Mouse (Mus musculus) limb, embryonic 14.5 days (tissue): ENCODE data around the gene Zdhhc21. TPM values are rescaled to one million over a fixed set of nuclear protein-coding genes. Genes with fewer than 3 reads are reported as not detected.
A peak's percentile ranks its signal among the peaks of the same experiment; 100 is the strongest.

Source experiments
- ATAC-seq: fragments of 200-750 bp; cut with Nextera tagmentation; 2 replicates; pipeline ENCODE4 v1.8.0; 2017; ENCODE audit warnings: low read depth, moderate number of reproducible peaks, moderate TSS enrichment; ENCODE audit not compliant: low FRiP score
- DNase-seq: peaks from one replicate; pipeline ENCODE4 v3.0.0-alpha.2; 2015; ENCODE audit warnings: low spot score
- H3K27ac ChIP-seq: fragments of 300-500 bp; sonication (generic); replicated peaks from 2 replicates; pipeline ENCODE4 v1.5.1; 2014; ENCODE audit warnings: low read depth, mild to moderate bottlenecking, low read length, moderate library complexity, mixed read lengths
- H3K27me3 ChIP-seq: fragments of 300-500 bp; sonication (generic); 2 replicates; pipeline ENCODE4 v1.6.1; 2014; ENCODE audit warnings: low read length, mixed read lengths; ENCODE audit not compliant: control insufficient read depth, insufficient read depth
- H3K36me3 ChIP-seq: fragments of 300-500 bp; sonication (generic); 2 replicates; pipeline ENCODE4 v1.6.1; 2014; ENCODE audit warnings: mild to moderate bottlenecking, low read length, moderate library complexity, mixed read lengths; ENCODE audit not compliant: control insufficient read depth, insufficient read depth
- H3K4me1 ChIP-seq: fragments of 300-500 bp; sonication (generic); 2 replicates; pipeline ENCODE4 v1.6.1; 2014; ENCODE audit warnings: antibody characterized with exemption, low read length, mixed read lengths; ENCODE audit not compliant: control insufficient read depth, insufficient read depth
- H3K4me2 ChIP-seq: fragments of 300-500 bp; sonication (generic); replicated peaks from 2 replicates; pipeline ENCODE4 v1.6.1; 2014; ENCODE audit warnings: low read depth, mild to moderate bottlenecking, low read length, moderate library complexity; ENCODE audit not compliant: severe bottlenecking
- H3K4me3 ChIP-seq: fragments of 300-500 bp; sonication (generic); replicated peaks from 2 replicates; pipeline ENCODE4 v1.5.1; 2014; ENCODE audit warnings: low read length
- H3K9ac ChIP-seq: fragments of 300-500 bp; sonication (generic); 2 replicates; pipeline ENCODE4 v1.6.1; 2014; ENCODE audit warnings: mild to moderate bottlenecking, low read depth, low read length, moderate library complexity; ENCODE audit not compliant: severe bottlenecking
- H3K9me3 ChIP-seq: fragments of 300-500 bp; sonication (generic); 2 replicates; pipeline ENCODE4 v1.6.1; 2016; ENCODE audit warnings: low read length; ENCODE audit not compliant: control insufficient read depth
- POLR2A ChIP-seq: fragments of 200-500 bp; IDR thresholded peaks from 2 replicates; pipeline ENCODE4 v1.8.0; 2012; ENCODE audit warnings: inconsistent platforms, mild to moderate bottlenecking, moderate library complexity, borderline replicate concordance; ENCODE audit not compliant: insufficient read depth, insufficient read length; ENCODE audit errors: extremely low read depth
- WGBS: fragments of 180-500 bp; shearing (Covaris S2); extraction: QIAGEN DNeasy Blood & Tissue Kit; methylation state at CpG from one replicate; pipeline ENCODE4 v1.1.7; 2014; 5-methylcytosine and 5-hydroxymethylcytosine counted together
- polyA plus RNA-seq, 2 experiments: library from polyadenylated mRNA; depleted of rRNA in 1 of 2; stranded (reverse) in 1 of 2; unstranded in 1 of 2; fragments of >200 nt; fragmentation: Nextera tagmentation in 1 of 2; extraction: Ambion mirVana in 1 of 2; gene quantifications; 2 replicates each; pipeline versions ENCODE4 v1.2.1 to v1.2.3; 2012 to 2014

The Zdhhc21 gene
- 11.1 and 11.2 TPM in 2 replicates for polyA plus RNA-seq (2012; rRNA removed)
- polyA plus RNA-seq (2014; fragmentation: Nextera tagmentation; extraction: Ambion mirVana), result 12.5 and 15.7 TPM in 2 replicates

DNA sequence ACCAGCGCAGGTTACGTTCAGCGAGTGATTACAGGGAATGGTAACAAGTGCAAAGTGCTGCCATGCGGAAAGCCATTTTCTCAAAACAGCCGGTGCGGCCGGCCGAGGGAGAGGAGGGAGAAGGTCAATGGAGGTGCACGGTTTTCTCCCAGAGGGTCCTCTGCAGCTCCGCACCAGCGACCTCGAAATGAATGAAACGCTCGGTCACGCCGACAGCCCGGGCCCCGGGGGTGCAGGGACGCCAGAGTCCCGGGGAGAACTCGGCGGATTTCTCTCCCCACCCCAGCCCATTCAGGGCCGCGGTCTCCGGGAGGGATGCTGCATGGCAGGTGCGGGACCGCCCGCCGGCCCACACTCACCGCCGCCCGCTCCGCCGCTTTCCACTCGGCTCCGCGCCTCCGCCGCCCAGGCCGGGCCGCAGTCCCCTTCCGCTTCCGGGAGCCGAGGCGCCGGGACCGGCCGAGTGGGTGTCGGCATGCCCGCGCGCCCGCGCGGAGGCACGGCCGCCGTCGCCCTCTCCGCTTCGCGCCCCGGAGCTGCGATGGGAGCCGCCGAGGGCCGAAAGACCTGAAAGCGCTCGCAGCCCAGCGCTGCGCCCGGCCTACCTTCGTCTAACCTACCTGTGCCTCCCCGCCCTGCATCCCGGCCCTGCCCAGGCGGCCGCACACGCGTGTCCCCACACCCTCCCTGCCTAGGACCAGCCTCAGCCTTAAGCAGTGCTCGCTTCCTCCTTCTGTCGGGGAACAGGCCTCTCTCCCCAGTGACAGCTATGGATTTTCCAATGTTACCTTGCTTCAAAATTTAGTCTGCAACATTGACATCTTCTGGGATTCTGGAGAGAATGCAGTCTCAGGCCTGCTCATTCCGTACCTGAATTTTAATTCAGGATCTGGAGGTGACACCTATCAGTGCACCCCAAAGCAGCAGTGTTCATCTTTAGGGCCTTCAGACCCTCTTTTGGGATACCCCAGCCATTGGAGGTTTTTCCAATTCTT lies at the start of gene Zdhhc21:
Gene Zdhhc21 (minus strand): TSS at position 828 of the 995 bp plus-strand sequence.
- peaks cover 10% of the 10 kb centered on the region for H3K4me1 ChIP-seq

DNA sequence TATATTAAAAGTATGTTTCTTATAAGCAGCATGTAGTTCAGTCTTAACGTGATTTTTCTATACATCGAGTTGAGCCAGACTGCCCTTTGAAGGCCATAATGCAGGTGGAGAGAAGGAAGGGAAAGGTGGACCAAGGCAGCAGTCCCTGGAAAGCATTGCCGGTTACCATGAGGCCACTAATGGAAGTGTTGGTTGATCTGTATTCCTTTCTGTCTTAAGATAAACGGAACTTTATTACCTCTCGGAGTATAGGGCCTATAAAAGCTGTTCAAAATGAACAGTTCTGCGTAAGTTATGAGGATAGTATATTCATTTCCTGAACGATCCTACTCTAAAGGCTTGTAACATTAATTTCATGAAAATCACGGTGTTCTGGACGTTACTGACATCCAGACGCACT lies 35.5 kb upstream of the Zdhhc21 start:
- TF ChIP-seq POLR2A, result no peak
- 38% methylated on average over 10 of the region's 10 CpGs for WGBS
- Histone ChIP-seq H3K4me2 (no peak overlapping the region), H3K4me3 (no peak overlapping the region), H3K4me1 (peaks cover 25% of the 10 kb centered on the region), H3K9ac (no peak overlapping the region), H3K27ac (0 out of 2 replicates have a peak overlapping the region, but pooled peaks have one; percentile 22), H3K27me3 (no peaks in the 10 kb centered on the region), H3K9me3 (no peaks in the 10 kb centered on the region), H3K36me3 (no peaks in the 10 kb centered on the region)
- DNase-seq (peak; percentile 20), ATAC-seq (no peak)

More for the DNA sequence above, at the start of gene Zdhhc21:
- H3K27me3 ChIP-seq, result no peaks in the 10 kb centered on the region
- ATAC-seq (peak; percentile 86), DNase-seq (peak; percentile 54)
- peak within 1 kb of the TSS; percentile 83 for H3K27ac ChIP-seq
- no peaks in the 10 kb centered on the region for H3K36me3 ChIP-seq
- no peaks in the 10 kb centered on the region for H3K9me3 ChIP-seq
- peak within 1 kb of the TSS; percentile 84 for H3K4me3 ChIP-seq
- H3K9ac ChIP-seq, result peak within 1 kb of the TSS; percentile 90
- peak within 1 kb of the TSS; percentile 78 for H3K4me2 ChIP-seq
- 1% methylated on average over 43 of the region's 82 CpGs for WGBS
- no peak for TF ChIP-seq POLR2A

DNA sequence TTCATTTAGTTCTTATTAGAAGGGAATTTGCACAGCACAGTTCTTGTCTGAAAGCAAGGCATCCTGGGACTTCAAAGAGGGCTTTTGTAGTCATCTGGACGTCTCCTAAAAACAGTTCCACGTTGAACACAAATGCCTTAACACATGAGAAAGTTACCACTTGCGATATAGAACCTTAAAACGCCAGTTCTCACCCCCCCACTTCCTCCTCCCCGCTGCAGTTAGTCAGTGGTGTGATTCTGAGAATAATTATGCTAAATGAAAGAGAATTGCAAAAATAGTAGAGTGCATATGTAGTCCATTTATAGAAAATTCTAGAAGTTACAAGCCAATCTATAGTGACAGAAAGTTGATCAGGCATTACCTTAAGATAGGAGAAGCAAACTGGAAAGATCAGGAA lies 32.5 kb upstream of the Zdhhc21 start:
- Histone ChIP-seq H3K4me3 (no peak overlapping the region), H3K9ac (no peak overlapping the region), H3K9me3 (no peaks in the 10 kb centered on the region), H3K4me1 (peaks cover 37% of the 10 kb centered on the region), H3K36me3 (no peaks in the 10 kb centered on the region), H3K27me3 (no peaks in the 10 kb centered on the region), H3K27ac (peak overlapping the region; percentile 88), H3K4me2 (no peak overlapping the region)
- ATAC-seq (no peak), DNase-seq (no peak)
- no peak for TF ChIP-seq POLR2A
- 41% methylated on average over 5 of the region's 5 CpGs for WGBS

DNA sequence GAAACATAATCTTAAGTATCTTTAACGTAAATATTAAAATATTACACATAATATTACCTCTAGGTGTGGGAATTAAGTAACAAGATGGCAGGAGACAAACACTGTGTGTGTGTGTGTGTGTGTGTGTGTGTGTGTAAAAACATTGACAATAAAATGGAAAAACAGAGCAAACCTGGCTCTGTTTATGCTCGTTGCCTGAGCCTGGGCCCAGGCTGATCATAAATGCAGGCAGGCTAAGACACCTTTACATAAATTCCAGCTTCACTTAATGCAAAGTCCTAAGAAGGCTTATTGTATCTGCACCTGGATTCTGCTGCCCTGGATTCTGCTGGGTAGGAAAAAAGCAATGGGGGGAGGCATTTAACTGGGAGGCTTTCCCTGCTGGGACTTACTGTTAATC lies 31.8 kb upstream of the Zdhhc21 start:
- peak overlapping the region; percentile 88 for H3K27ac ChIP-seq
- no peak for TF ChIP-seq POLR2A
- peaks cover 37% of the 10 kb centered on the region for H3K4me1 ChIP-seq
- no peak overlapping the region for H3K9ac ChIP-seq
- 0 out of 2 replicates have a peak overlapping the region, but pooled peaks have one; percentile 24 for H3K4me2 ChIP-seq
- DNase-seq, result peak; percentile 75
- H3K4me3 ChIP-seq, result no peak overlapping the region
- WGBS, result 21% methylated on average over 2 of the region's 2 CpGs
- peak; percentile 54 for ATAC-seq
- H3K36me3 ChIP-seq, result no peaks in the 10 kb centered on the region
- no peaks in the 10 kb centered on the region for H3K9me3 ChIP-seq
- no peaks in the 10 kb centered on the region for H3K27me3 ChIP-seq

DNA sequence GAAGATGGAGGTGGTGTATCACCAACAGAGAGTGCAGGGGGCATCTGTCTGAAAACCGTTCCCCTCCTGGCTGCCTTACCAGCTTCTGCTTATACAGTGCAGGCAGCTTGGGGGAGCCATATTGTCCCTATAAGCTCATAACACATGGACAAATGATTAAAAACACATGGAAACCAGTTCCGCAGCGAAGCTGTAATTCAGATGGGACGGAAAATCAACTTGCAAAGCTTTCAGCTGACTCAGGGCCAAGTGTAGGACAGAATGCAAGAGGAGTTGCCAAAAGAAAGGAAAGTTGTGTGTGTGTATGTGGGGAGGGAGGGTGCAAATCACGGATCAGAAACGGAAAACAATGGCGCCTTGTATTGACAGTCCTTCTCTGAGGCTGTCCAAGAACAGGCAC lies 31.3 kb upstream of the Zdhhc21 start:
- Histone ChIP-seq H3K9me3 (no peaks in the 10 kb centered on the region), H3K27ac (peak overlapping the region; percentile 88), H3K4me2 (0 out of 2 replicates have a peak overlapping the region, but pooled peaks have one; percentile 24), H3K4me1 (peaks cover 37% of the 10 kb centered on the region), H3K4me3 (no peak overlapping the region), H3K36me3 (no peaks in the 10 kb centered on the region), H3K27me3 (no peaks in the 10 kb centered on the region), H3K9ac (no peak overlapping the region)
- peak; percentile 94 for DNase-seq
- no peak for TF ChIP-seq POLR2A
- ATAC-seq, result peak; percentile 90
- 19% methylated on average over 7 of the region's 7 CpGs for WGBS
